Mouse (Mus musculus) hindbrain, embryonic 14.5 days (tissue): Measurements from ENCODE around the gene Ndc80. TPM values are rescaled to one million over a fixed set of nuclear protein-coding genes. Genes with fewer than 3 reads are reported as not detected.
"Not testable (repeated sequence)": the region's sequence is repeated elsewhere in the genome, so short reads cannot be mapped to it uniquely, and the experiment has no call there.

ENCODE experiments used
- ATAC-seq: fragments of 200-750 bp; cut with Nextera tagmentation; 2 replicates; pipeline ENCODE4 v1.8.0; 2017; ENCODE audit warnings: moderate number of reproducible peaks, mild to moderate bottlenecking, moderate TSS enrichment, moderate library complexity; ENCODE audit not compliant: low FRiP score
- DNase-seq: peaks from one replicate; pipeline ENCODE4 v3.0.0-alpha.2; 2015; ENCODE audit warnings: low spot score
- H3K27ac ChIP-seq: fragments of 300-500 bp; sonication (generic); 2 replicates; pipeline ENCODE4 v1.5.1; 2014; ENCODE audit warnings: mild to moderate bottlenecking, moderate library complexity
- H3K27me3 ChIP-seq: fragments of 300-500 bp; sonication (generic); 2 replicates; pipeline ENCODE4 v1.6.1; 2014; ENCODE audit warnings: mild to moderate bottlenecking, low read length, mixed read lengths; ENCODE audit not compliant: control insufficient read depth, insufficient read depth
- H3K36me3 ChIP-seq: fragments of 300-500 bp; sonication (generic); replicated peaks from 2 replicates; pipeline ENCODE4 v1.6.1; 2014; ENCODE audit not compliant: control insufficient read depth, insufficient read depth
- H3K4me1 ChIP-seq: fragments of 300-500 bp; sonication (generic); replicated peaks from 2 replicates; pipeline ENCODE4 v1.6.1; 2014; ENCODE audit warnings: antibody characterized with exemption, low read length, mixed read lengths; ENCODE audit not compliant: control insufficient read depth, insufficient read depth
- H3K4me2 ChIP-seq: fragments of 300-500 bp; sonication (generic); replicated peaks from 2 replicates; pipeline ENCODE4 v1.6.1; 2014; ENCODE audit warnings: mild to moderate bottlenecking, moderate library complexity
- H3K4me3 ChIP-seq: fragments of 300-500 bp; sonication (generic); replicated peaks from 2 replicates; pipeline ENCODE4 v1.5.1; 2014; ENCODE audit warnings: mild to moderate bottlenecking, low read length
- H3K9ac ChIP-seq: fragments of 300-500 bp; sonication (generic); 2 replicates; pipeline ENCODE4 v1.6.1; 2014
- H3K9me3 ChIP-seq: fragments of 300-500 bp; sonication (generic); 2 replicates; pipeline ENCODE4 v1.6.1; 2016; ENCODE audit warnings: low read length; ENCODE audit not compliant: control insufficient read depth
- WGBS: fragments of 180-500 bp; shearing (Covaris S2); extraction: QIAGEN DNeasy Blood & Tissue Kit; methylation state at CpG from one replicate; pipeline ENCODE4 v1.1.7; 2014; 5-methylcytosine and 5-hydroxymethylcytosine counted together
- polyA plus RNA-seq: library from polyadenylated mRNA; unstranded; fragments of >200 nt; fragmentation: Nextera tagmentation; extraction: Ambion mirVana; gene quantifications from 2 replicates; pipeline ENCODE4 v1.2.1, GENCODE M21; 2014

The Ndc80 gene
- 5.8 and 7.6 TPM in 2 replicates for polyA plus RNA-seq

GRCm38 (mm10) chr17:71526711-71527564, at the start of gene Ndc80:
Ndc80 (minus strand) TSS chr17:71526857.
- H3K27ac ChIP-seq = peak within 1 kb of the TSS; percentile 98
- peak; percentile 91 for DNase-seq
- H3K4me3 ChIP-seq = peak within 1 kb of the TSS; percentile 49
- H3K27me3 ChIP-seq = no peaks in the 10 kb centered on the region
- no peaks in the 10 kb centered on the region for H3K9me3 ChIP-seq
- H3K4me1 ChIP-seq = no peaks in the 10 kb centered on the region; the same call in 1 of the 2 replicates
- peak within 1 kb of the TSS; percentile 70 for H3K4me2 ChIP-seq
- peak within 1 kb of the TSS; percentile 70 for H3K9ac ChIP-seq
- no peaks in the 10 kb centered on the region for H3K36me3 ChIP-seq
- peak; percentile 99 for ATAC-seq
- under 1% methylated on average over 66 of the region's 66 CpGs for WGBS

GRCm38 (mm10) chr17:71561631-71562030, 35.0 kb upstream of the Ndc80 start:
- H3K9ac ChIP-seq = no peak overlapping the region
- H3K27me3 ChIP-seq = no peaks in the 10 kb centered on the region
- H3K36me3 ChIP-seq = no peaks in the 10 kb centered on the region
- ATAC-seq (no peak), DNase-seq (peak; percentile 68)
- H3K27ac ChIP-seq = no peak overlapping the region
- H3K4me1 ChIP-seq = no peaks in the 10 kb centered on the region
- H3K9me3 ChIP-seq = no peaks in the 10 kb centered on the region
- no peak overlapping the region for H3K4me2 ChIP-seq
- H3K4me3 ChIP-seq = no peak overlapping the region

GRCm38 (mm10) chr17:71552901-71553300, 26.2 kb upstream of the Ndc80 start:
- Histone ChIP-seq H3K4me3 (peak overlapping the region; percentile 90; the same call in 1 of the 2 replicates), H3K27me3 (peaks cover 37% of the 10 kb centered on the region), H3K27ac (no peak overlapping the region), H3K4me1 (no peaks in the 10 kb centered on the region), H3K9ac (no peak overlapping the region), H3K4me2 (peak overlapping the region; percentile 94), H3K9me3 (no peaks in the 10 kb centered on the region), H3K36me3 (no peaks in the 10 kb centered on the region)
- ATAC-seq (no peak), DNase-seq (no peak)
- 12% methylated on average over 11 of the region's 11 CpGs for WGBS

GRCm38 (mm10) chr17:71551757-71552451, 25.2 kb upstream of the Ndc80 start, which contains the start of gene Spdya:
Spdya (plus strand) TSS chr17:71552061.
- no peaks in the 10 kb centered on the region for H3K9me3 ChIP-seq
- H3K4me2 ChIP-seq = peak within 1 kb of the TSS; percentile 94
- H3K4me3 ChIP-seq = peak within 1 kb of the TSS; percentile 90
- no peaks in the 10 kb centered on the region for H3K4me1 ChIP-seq
- DNase-seq = peak; percentile 83
- H3K27ac ChIP-seq = peak within 1 kb of the TSS; percentile 68
- under 1% methylated on average over 60 of the region's 78 CpGs for WGBS
- H3K9ac ChIP-seq = peak within 1 kb of the TSS; percentile 84
- peaks cover 37% of the 10 kb centered on the region for H3K27me3 ChIP-seq
- ATAC-seq = peak; percentile 96
- H3K36me3 ChIP-seq = no peaks in the 10 kb centered on the region

GRCm38 (mm10) chr17:71551350-71551749, 24.7 kb upstream of the Ndc80 start:
- H3K36me3 ChIP-seq = no peaks in the 10 kb centered on the region
- H3K27ac ChIP-seq = peak overlapping the region; percentile 68; the same call in 1 of the 2 replicates
- peaks cover 37% of the 10 kb centered on the region for H3K27me3 ChIP-seq
- H3K9ac ChIP-seq = peak overlapping the region; percentile 84
- H3K4me1 ChIP-seq = no peaks in the 10 kb centered on the region
- no peaks in the 10 kb centered on the region for H3K9me3 ChIP-seq
- ATAC-seq (no peak), DNase-seq (no peak)
- H3K4me2 ChIP-seq = peak overlapping the region; percentile 94
- 8% methylated on average over 4 of the region's 6 CpGs for WGBS
- H3K4me3 ChIP-seq = peak overlapping the region; percentile 90

- H3K4me3 ChIP-seq = no peak overlapping the region
- no peaks in the 10 kb centered on the region for H3K4me1 ChIP-seq
- no peak overlapping the region for H3K27ac ChIP-seq
- H3K9ac ChIP-seq = no peak overlapping the region
- WGBS = 0% methylated on average over 1 of the region's 1 CpGs
- H3K36me3 ChIP-seq = no peaks in the 10 kb centered on the region
- peaks cover 24% of the 10 kb centered on the region for H3K27me3 ChIP-seq
- H3K4me2 ChIP-seq = no peak overlapping the region
- peak; percentile 69 for DNase-seq
- no peaks in the 10 kb centered on the region for H3K9me3 ChIP-seq
- no peak for ATAC-seq
These were observed 21.9 kb upstream of the Ndc80 start for GRCm38 (mm10) chr17:71548586-71548985.

- H3K4me2 ChIP-seq = no peak overlapping the region
- H3K27ac ChIP-seq = no peak overlapping the region
- H3K9ac ChIP-seq = no peak overlapping the region
- WGBS = 91% methylated on average over 3 of the region's 3 CpGs
- no peak overlapping the region for H3K4me3 ChIP-seq
- ATAC-seq (no peak), DNase-seq (no peak)
- H3K27me3 ChIP-seq = no peaks in the 10 kb centered on the region
- no peaks in the 10 kb centered on the region for H3K4me1 ChIP-seq
- no peaks in the 10 kb centered on the region for H3K9me3 ChIP-seq
- no peaks in the 10 kb centered on the region for H3K36me3 ChIP-seq
These were observed 10.5 kb upstream of the Ndc80 start for GRCm38 (mm10) chr17:71537164-71537563.

- not testable (repeated sequence) for ATAC-seq, DNase-seq, H3K4me3 ChIP-seq, H3K27ac ChIP-seq, H3K4me2 ChIP-seq, H3K4me1 ChIP-seq, H3K36me3 ChIP-seq, H3K27me3 ChIP-seq, H3K9ac ChIP-seq, H3K9me3 ChIP-seq
- WGBS = 67% methylated on average over 1 of the region's 1 CpGs
These were observed 8.9 kb upstream of the Ndc80 start for GRCm38 (mm10) chr17:71535595-71535994.

- Histone ChIP-seq H3K9ac (no peak overlapping the region), H3K27ac (no peak overlapping the region), H3K4me3 (no peak overlapping the region), H3K4me2 (no peak overlapping the region), H3K9me3 (no peaks in the 10 kb centered on the region), H3K4me1 (no peaks in the 10 kb centered on the region; the same call in 1 of the 2 replicates), H3K36me3 (no peaks in the 10 kb centered on the region), H3K27me3 (no peaks in the 10 kb centered on the region)
- DNase-seq = no peak
- ATAC-seq = no peak
These were observed 1.4 kb upstream of the Ndc80 start for GRCm38 (mm10) chr17:71528042-71528441.
